Mouse (Mus musculus): Measurements from ENCODE around the gene Polm. TPM values are rescaled to one million over a fixed set of nuclear protein-coding genes. Genes with fewer than 3 reads are reported as not detected.
A peak's percentile ranks its signal among the peaks of the same experiment; 100 is the strongest.
"Not testable (repeated sequence)": the region's sequence is repeated elsewhere in the genome, so short reads cannot be mapped to it uniquely, and the experiment has no call there.

Polm gene
- polyA plus RNA-seq, 1 experiment, result 14.7 TPM

- no peaks in the 10 kb centered on the region for H3K27me3 ChIP-seq (replicated peaks; ENCODE audit: control insufficient read depth, insufficient read depth, low read length)
- 75% methylated on average over 12 of the region's 12 CpGs for WGBS
- no peaks in the 10 kb centered on the region for H3K4me1 ChIP-seq (ENCODE audit: control insufficient read depth, insufficient read depth, low read length)
- no peak for DNase-seq
- no peak overlapping the region for H3K27ac ChIP-seq (ENCODE audit: insufficient read depth, low read depth, low read length)
- H3K4me3 ChIP-seq (ENCODE audit: insufficient read depth, low read depth, low read length), result no peak overlapping the region
- no peak for TF ChIP-seq POLR2A (IDR thresholded peaks at IDR 0.05; ENCODE audit: low read depth, low read length)
- TF ChIP-seq CTCF (conservative IDR thresholded peaks at IDR 0.05; ENCODE audit: insufficient read depth, insufficient read length, low read depth, low read length), result no peak
- H3K36me3 ChIP-seq (ENCODE audit: control insufficient read depth, insufficient read depth, low read length), result no peaks in the 10 kb centered on the region
Observed at GRCm38 (mm10) chr11:5829327-5829726, 8.5 kb downstream of the Polm start.

GRCm38 (mm10) chr11:5828509-5829191 is 9.2 kb downstream of the Polm start:
- H3K4me1 ChIP-seq (ENCODE audit: control insufficient read depth, insufficient read depth, low read length), result no peaks in the 10 kb centered on the region
- H3K36me3 ChIP-seq (ENCODE audit: control insufficient read depth, insufficient read depth, low read length), result no peaks in the 10 kb centered on the region
- WGBS, result 88% methylated on average over 11 of the region's 11 CpGs
- H3K4me3 ChIP-seq (ENCODE audit: insufficient read depth, low read depth, low read length), result no peak overlapping the region
- TF ChIP-seq CTCF (conservative IDR thresholded peaks at IDR 0.05; ENCODE audit: insufficient read depth, insufficient read length, low read depth, low read length) (0 out of 2 replicates have a peak, but pooled peaks have one; percentile 2), POLR2A (IDR thresholded peaks at IDR 0.05; ENCODE audit: low read depth, low read length) (no peak)
- H3K27me3 ChIP-seq (replicated peaks; ENCODE audit: control insufficient read depth, insufficient read depth, low read length), result no peaks in the 10 kb centered on the region
- no peak for DNase-seq
- no peak overlapping the region for H3K27ac ChIP-seq (ENCODE audit: insufficient read depth, low read depth, low read length)

GRCm38 (mm10) chr11:5827931-5828330 is 9.9 kb downstream of the Polm start:
- H3K36me3 ChIP-seq (ENCODE audit: control insufficient read depth, insufficient read depth, low read length), result no peaks in the 10 kb centered on the region
- TF ChIP-seq POLR2A (IDR thresholded peaks at IDR 0.05; ENCODE audit: low read depth, low read length), result no peak
- TF ChIP-seq CTCF (conservative IDR thresholded peaks at IDR 0.05; ENCODE audit: insufficient read depth, insufficient read length, low read depth, low read length), result no peak

GRCm38 (mm10) chr11:5825432-5825831 is 12.4 kb downstream of the Polm start:
- TF ChIP-seq POLR2A (IDR thresholded peaks at IDR 0.05; ENCODE audit: low read depth, low read length), result no peak
- no peak for TF ChIP-seq CTCF (conservative IDR thresholded peaks at IDR 0.05; ENCODE audit: insufficient read depth, insufficient read length, low read depth, low read length)
- DNase-seq, result no peak
- H3K27ac ChIP-seq (ENCODE audit: insufficient read depth, low read depth, low read length), result no peak overlapping the region
- no peaks in the 10 kb centered on the region for H3K36me3 ChIP-seq (ENCODE audit: control insufficient read depth, insufficient read depth, low read length)
- H3K4me1 ChIP-seq (ENCODE audit: control insufficient read depth, insufficient read depth, low read length), result no peaks in the 10 kb centered on the region
- no peaks in the 10 kb centered on the region for H3K27me3 ChIP-seq (replicated peaks; ENCODE audit: control insufficient read depth, insufficient read depth, low read length)
- H3K4me3 ChIP-seq (ENCODE audit: insufficient read depth, low read depth, low read length), result no peak overlapping the region

More at GRCm38 (mm10) chr11:5827931-5828330, 9.9 kb downstream of the Polm start:
- no peaks in the 10 kb centered on the region for H3K4me1 ChIP-seq (ENCODE audit: control insufficient read depth, insufficient read depth, low read length)
- WGBS, result 93% methylated on average over 5 of the region's 5 CpGs
- H3K4me3 ChIP-seq (ENCODE audit: insufficient read depth, low read depth, low read length), result no peak overlapping the region
- H3K27me3 ChIP-seq (replicated peaks; ENCODE audit: control insufficient read depth, insufficient read depth, low read length), result no peaks in the 10 kb centered on the region
- no peak for DNase-seq
- H3K27ac ChIP-seq (ENCODE audit: insufficient read depth, low read depth, low read length), result no peak overlapping the region

- Histone ChIP-seq H3K27me3 (replicated peaks; ENCODE audit: control insufficient read depth, insufficient read depth, low read length) (no peaks in the 10 kb centered on the region), H3K36me3 (ENCODE audit: control insufficient read depth, insufficient read depth, low read length) (no peaks in the 10 kb centered on the region), H3K4me1 (ENCODE audit: control insufficient read depth, insufficient read depth, low read length) (no peaks in the 10 kb centered on the region), H3K4me3 (ENCODE audit: insufficient read depth, low read depth, low read length) (no peak overlapping the region), H3K27ac (ENCODE audit: insufficient read depth, low read depth, low read length) (no peak overlapping the region)
- no peak for TF ChIP-seq POLR2A (IDR thresholded peaks at IDR 0.05; ENCODE audit: low read depth, low read length)
- no peak for TF ChIP-seq CTCF (conservative IDR thresholded peaks at IDR 0.05; ENCODE audit: insufficient read depth, insufficient read length, low read depth, low read length)
- DNase-seq, result no peak
- 73% methylated on average over 2 of the region's 2 CpGs for WGBS
Observed at GRCm38 (mm10) chr11:5819223-5819622, 18.6 kb downstream of the Polm start.

GRCm38 (mm10) chr11:5813381-5813780 is 24.4 kb downstream of the Polm start:
- H3K4me1 ChIP-seq (ENCODE audit: control insufficient read depth, insufficient read depth, low read length), result no peaks in the 10 kb centered on the region
- H3K4me3 ChIP-seq (ENCODE audit: insufficient read depth, low read depth, low read length), result no peak overlapping the region
- no peak for DNase-seq
- H3K27ac ChIP-seq (ENCODE audit: insufficient read depth, low read depth, low read length), result no peak overlapping the region
- H3K27me3 ChIP-seq (replicated peaks; ENCODE audit: control insufficient read depth, insufficient read depth, low read length), result no peaks in the 10 kb centered on the region
- no peaks in the 10 kb centered on the region for H3K36me3 ChIP-seq (ENCODE audit: control insufficient read depth, insufficient read depth, low read length)
- TF ChIP-seq POLR2A (IDR thresholded peaks at IDR 0.05; ENCODE audit: low read depth, low read length) (no peak), CTCF (conservative IDR thresholded peaks at IDR 0.05; ENCODE audit: insufficient read depth, insufficient read length, low read depth, low read length) (no peak)
- 79% methylated on average over 10 of the region's 10 CpGs for WGBS

GRCm38 (mm10) chr11:5809487-5809886 is 28.3 kb downstream of the Polm start:
- DNase-seq; H3K27me3 ChIP-seq (replicated peaks; ENCODE audit: control insufficient read depth, insufficient read depth, low read length); H3K4me3 ChIP-seq (ENCODE audit: insufficient read depth, low read depth, low read length); H3K27ac ChIP-seq (ENCODE audit: insufficient read depth, low read depth, low read length); H3K36me3 ChIP-seq (ENCODE audit: control insufficient read depth, insufficient read depth, low read length); H3K4me1 ChIP-seq (ENCODE audit: control insufficient read depth, insufficient read depth, low read length): not testable (repeated sequence)
- 81% methylated on average over 4 of the region's 4 CpGs for WGBS

All from kidney, adult 2 months (tissue).